Mouse (Mus musculus) heart, embryonic 10.5 days (tissue): Measurements from ENCODE around the gene Bloc1s3. TPM values are rescaled to one million over a fixed set of nuclear protein-coding genes. Genes with fewer than 3 reads are reported as not detected.
A peak's percentile ranks its signal among the peaks of the same experiment; 100 is the strongest.

Experiments used
- DNase-seq: peaks from one replicate; pipeline ENCODE4 v3.0.0-alpha.2; 2017; ENCODE audit warnings: low spot score
- H3K27ac ChIP-seq: fragments of 300-500 bp; sonication (generic); 2 replicates; pipeline ENCODE4 v1.5.1; 2016; ENCODE audit warnings: mild to moderate bottlenecking
- H3K27me3 ChIP-seq: fragments of 300-500 bp; sonication (generic); 2 replicates; pipeline ENCODE4 v1.6.1; 2016; ENCODE audit warnings: mild to moderate bottlenecking; ENCODE audit not compliant: poor library complexity, insufficient read depth, severe bottlenecking
- H3K36me3 ChIP-seq: fragments of 300-500 bp; sonication (generic); 2 replicates; pipeline ENCODE4 v1.6.1; 2016; ENCODE audit warnings: mild to moderate bottlenecking, moderate library complexity
- H3K4me1 ChIP-seq: fragments of 300-500 bp; sonication (generic); 2 replicates; pipeline ENCODE4 v1.6.1; 2016; ENCODE audit warnings: mild to moderate bottlenecking
- H3K4me3 ChIP-seq: fragments of 300-500 bp; sonication (generic); 2 replicates; pipeline ENCODE4 v1.5.1; 2016; ENCODE audit warnings: mild to moderate bottlenecking, moderate library complexity
- H3K9me3 ChIP-seq: fragments of 300-500 bp; sonication (generic); 2 replicates; pipeline ENCODE4 v1.6.1; 2016; ENCODE audit warnings: mild to moderate bottlenecking, moderate library complexity
- WGBS: fragments of 180-500 bp; shearing (Covaris S2); methylation state at CpG from one replicate; pipeline ENCODE4 v1.1.7; 2016; 5-methylcytosine and 5-hydroxymethylcytosine counted together
- polyA plus RNA-seq: library from polyadenylated mRNA; unstranded; fragments of >200 nt; fragmentation: Nextera tagmentation; extraction: Ambion mirVana; gene quantifications from 2 replicates; pipeline ENCODE4 v1.2.1, GENCODE M21; 2016

The Bloc1s3 gene
- polyA plus RNA-seq, 1 experiment from 2014 or later: 2.0 TPM

GRCm38 (mm10) chr7:19466602-19467145, 41.5 kb downstream of the Bloc1s3 start:
- no peak for DNase-seq
- H3K9me3 ChIP-seq: no peaks in the 10 kb centered on the region
- WGBS: 53% methylated on average over 5 of the region's 5 CpGs
- H3K27me3 ChIP-seq: peaks cover 71% of the 10 kb centered on the region
- H3K4me1 ChIP-seq: peaks cover 33% of the 10 kb centered on the region
- H3K36me3 ChIP-seq: 0 out of 2 replicates have a peak, but pooled peaks cover 2% of the 10 kb centered on the region
- peak overlapping the region; percentile 24; the same call in 1 of the 2 replicates for H3K4me3 ChIP-seq
- no peak overlapping the region for H3K27ac ChIP-seq

GRCm38 (mm10) chr7:19464367-19465307, 43.5 kb downstream of the Bloc1s3 start:
- no peak for DNase-seq
- 6% methylated on average over 22 of the region's 22 CpGs for WGBS
- Histone ChIP-seq H3K9me3 (no peaks in the 10 kb centered on the region), H3K4me3 (peak overlapping the region; percentile 45), H3K4me1 (peaks cover 30% of the 10 kb centered on the region), H3K27me3 (peaks cover 51% of the 10 kb centered on the region), H3K27ac (peak overlapping the region; percentile 73), H3K36me3 (0 out of 2 replicates have a peak, but pooled peaks cover 2% of the 10 kb centered on the region)

GRCm38 (mm10) chr7:19462884-19463381, 45.2 kb downstream of the Bloc1s3 start, which contains the start of gene Exoc3l2:
Exoc3l2 (plus strand) TSS chr7:19463331.
- peaks cover 36% of the 10 kb centered on the region for H3K27me3 ChIP-seq
- WGBS: 16% methylated on average over 6 of the region's 6 CpGs
- H3K4me3 ChIP-seq: peak within 1 kb of the TSS; percentile 50
- H3K36me3 ChIP-seq: no peaks in the 10 kb centered on the region
- H3K27ac ChIP-seq: peak within 1 kb of the TSS; percentile 74
- no peak for DNase-seq
- peaks cover 35% of the 10 kb centered on the region for H3K4me1 ChIP-seq
- no peaks in the 10 kb centered on the region for H3K9me3 ChIP-seq

- H3K9me3 ChIP-seq: no peaks in the 10 kb centered on the region
- DNase-seq: no peak
- peaks cover 40% of the 10 kb centered on the region for H3K4me1 ChIP-seq
- H3K27me3 ChIP-seq: peaks cover 32% of the 10 kb centered on the region
- H3K27ac ChIP-seq: peak overlapping the region; percentile 74
- no peak overlapping the region for H3K4me3 ChIP-seq
- 65% methylated on average over 4 of the region's 4 CpGs for WGBS
- H3K36me3 ChIP-seq: no peaks in the 10 kb centered on the region
Observed at GRCm38 (mm10) chr7:19462443-19462842, 45.7 kb downstream of the Bloc1s3 start.

- DNase-seq: peak; percentile 90
- peaks cover 50% of the 10 kb centered on the region for H3K4me1 ChIP-seq
Observed at GRCm38 (mm10) chr7:19461488-19461887, 46.7 kb downstream of the Bloc1s3 start.

GRCm38 (mm10) chr7:19460500-19460899, 47.7 kb downstream of the Bloc1s3 start:
- WGBS: 64% methylated on average over 1 of the region's 1 CpGs
- no peak for DNase-seq
- Histone ChIP-seq H3K27ac (no peak overlapping the region), H3K9me3 (no peaks in the 10 kb centered on the region), H3K36me3 (peaks cover 14% of the 10 kb centered on the region), H3K4me3 (no peak overlapping the region), H3K4me1 (peaks cover 57% of the 10 kb centered on the region), H3K27me3 (peaks cover 14% of the 10 kb centered on the region)

More at GRCm38 (mm10) chr7:19461488-19461887, 46.7 kb downstream of the Bloc1s3 start:
- Histone ChIP-seq H3K36me3 (peaks cover 5% of the 10 kb centered on the region; the same call in 1 of the 2 replicates), H3K4me3 (no peak overlapping the region), H3K27me3 (peaks cover 23% of the 10 kb centered on the region), H3K9me3 (no peaks in the 10 kb centered on the region), H3K27ac (no peak overlapping the region)
- 15% methylated on average over 6 of the region's 6 CpGs for WGBS

GRCm38 (mm10) chr7:19459144-19459870, 48.9 kb downstream of the Bloc1s3 start:
- peaks cover 24% of the 10 kb centered on the region for H3K36me3 ChIP-seq
- H3K27ac ChIP-seq: peak overlapping the region; percentile 92
- WGBS: 19% methylated on average over 6 of the region's 6 CpGs
- H3K27me3 ChIP-seq: peaks cover 9% of the 10 kb centered on the region; the same call in 1 of the 2 replicates
- peaks cover 46% of the 10 kb centered on the region for H3K4me1 ChIP-seq
- DNase-seq: no peak
- peak overlapping the region; percentile 99 for H3K4me3 ChIP-seq
- no peaks in the 10 kb centered on the region for H3K9me3 ChIP-seq

- peaks cover 9% of the 10 kb centered on the region; the same call in 1 of the 2 replicates for H3K27me3 ChIP-seq
- H3K4me3 ChIP-seq: peak within 1 kb of the TSS; percentile 99
- H3K27ac ChIP-seq: peak within 1 kb of the TSS; percentile 92
- under 1% methylated on average over 30 of the region's 42 CpGs for WGBS
- H3K4me1 ChIP-seq: peaks cover 43% of the 10 kb centered on the region
- peaks cover 31% of the 10 kb centered on the region for H3K36me3 ChIP-seq
- no peaks in the 10 kb centered on the region for H3K9me3 ChIP-seq
- peak; percentile 92 for DNase-seq
Observed at GRCm38 (mm10) chr7:19458591-19459111, 49.5 kb downstream of the Bloc1s3 start, which contains the start of gene Mark4. Mark4 (minus strand) TSS chr7:19458821.

- Histone ChIP-seq H3K36me3 (peaks cover 37% of the 10 kb centered on the region), H3K4me1 (peaks cover 40% of the 10 kb centered on the region), H3K4me3 (peak overlapping the region; percentile 99), H3K27me3 (0 out of 2 replicates have a peak, but pooled peaks cover 3% of the 10 kb centered on the region), H3K9me3 (no peaks in the 10 kb centered on the region), H3K27ac (peak overlapping the region; percentile 92)
- 0% methylated on average over 31 of the region's 31 CpGs for WGBS
- peak; percentile 91 for DNase-seq
Observed at GRCm38 (mm10) chr7:19458072-19458486, 50.1 kb downstream of the Bloc1s3 start.

GRCm38 (mm10) chr7:19457414-19458071, 50.6 kb downstream of the Bloc1s3 start:
- Histone ChIP-seq H3K27me3 (no peaks in the 10 kb centered on the region), H3K36me3 (peaks cover 39% of the 10 kb centered on the region)

GRCm38 (mm10) chr7:19456628-19457027, 51.5 kb downstream of the Bloc1s3 start:
- Histone ChIP-seq H3K36me3 (peaks cover 48% of the 10 kb centered on the region), H3K27me3 (no peaks in the 10 kb centered on the region), H3K4me1 (peaks cover 32% of the 10 kb centered on the region), H3K4me3 (peak overlapping the region; percentile 99; the same call in 1 of the 2 replicates), H3K27ac (no peak overlapping the region), H3K9me3 (no peaks in the 10 kb centered on the region)
- 89% methylated on average over 7 of the region's 7 CpGs for WGBS
- DNase-seq: no peak

More at GRCm38 (mm10) chr7:19457414-19458071, 50.6 kb downstream of the Bloc1s3 start:
- peak overlapping the region; percentile 99 for H3K4me3 ChIP-seq
- H3K27ac ChIP-seq: peak overlapping the region; percentile 92
- peaks cover 35% of the 10 kb centered on the region for H3K4me1 ChIP-seq
- 7% methylated on average over 14 of the region's 14 CpGs for WGBS
- H3K9me3 ChIP-seq: no peaks in the 10 kb centered on the region
- no peak for DNase-seq
